Mouse (Mus musculus): ENCODE measurements around the gene Mtf2.
"Not testable (repeated sequence)": the region's sequence is repeated elsewhere in the genome, so short reads cannot be mapped to it uniquely, and the experiment has no call there.

Gene Mtf2

DNA sequence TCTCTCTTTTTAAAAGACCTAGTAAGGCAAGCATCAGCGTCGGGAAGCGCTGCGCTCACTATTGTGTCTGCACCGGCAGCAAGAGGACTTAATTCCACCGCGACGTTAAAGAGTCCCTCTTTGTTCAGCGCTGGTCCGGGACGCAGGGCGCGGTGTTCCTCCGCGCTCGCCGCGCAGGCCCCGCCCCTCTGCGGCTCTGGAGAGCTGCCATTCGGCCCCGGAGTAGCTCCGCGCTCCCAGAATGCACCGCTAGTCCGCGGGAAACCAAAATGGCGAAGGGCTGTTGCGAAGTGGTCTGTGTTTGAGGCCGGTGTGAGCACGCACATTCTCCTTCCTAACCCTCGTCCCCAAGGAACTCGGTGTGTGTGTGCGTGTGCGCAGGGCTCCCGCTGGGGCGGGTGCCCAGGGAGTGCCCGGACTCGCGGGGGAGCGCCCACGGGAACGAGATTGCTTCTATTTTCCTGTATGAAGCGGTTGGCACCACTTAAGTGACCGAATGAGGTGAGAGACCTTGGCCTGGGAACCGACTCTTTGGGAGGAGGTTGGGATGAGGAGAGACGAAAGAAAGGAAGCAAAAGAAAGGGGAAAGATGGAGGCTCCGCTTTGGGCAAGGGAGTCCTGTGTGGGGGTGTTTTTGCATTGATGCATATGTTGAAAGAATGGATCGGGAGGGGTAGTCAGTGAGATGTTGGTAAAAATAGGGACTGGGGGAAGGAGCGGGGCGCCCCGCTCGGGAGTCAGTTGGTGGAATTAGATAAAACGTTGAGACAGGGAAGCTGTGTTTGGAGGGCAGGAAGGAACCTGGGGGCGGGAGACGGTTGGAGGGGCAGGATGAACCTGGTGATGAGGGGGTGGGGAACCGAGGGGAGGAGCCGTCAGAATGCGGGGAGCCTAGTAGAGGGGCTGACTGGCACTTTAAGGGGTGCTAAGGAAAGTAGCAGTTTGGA lies at the start of gene Mtf2:
Gene Mtf2 (plus strand): TSS at position 210 of the 947 bp plus-strand sequence.
- DNase-seq, result peak; percentile 99

DNA sequence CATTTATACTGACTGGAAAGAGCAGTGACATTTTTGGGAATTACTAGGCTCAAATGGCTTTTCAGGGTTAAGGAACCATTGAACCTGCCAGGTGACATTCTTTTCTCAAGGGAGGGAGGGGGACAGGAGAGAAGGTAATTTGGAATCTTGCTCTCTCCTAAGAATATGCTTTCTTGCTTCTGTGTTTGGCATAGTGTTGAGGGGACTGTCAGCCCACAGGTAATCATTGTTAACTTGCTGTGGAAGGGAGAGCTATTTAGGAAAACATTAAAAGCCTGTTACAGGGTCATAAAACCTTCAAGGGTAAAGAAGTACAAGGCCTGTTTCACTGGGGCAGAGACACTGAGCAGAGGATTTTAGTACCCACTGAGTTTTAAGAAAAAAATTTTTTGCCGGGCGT lies 48.2 kb upstream of the Mtf2 start:
- DNase-seq, result no peak

DNA sequence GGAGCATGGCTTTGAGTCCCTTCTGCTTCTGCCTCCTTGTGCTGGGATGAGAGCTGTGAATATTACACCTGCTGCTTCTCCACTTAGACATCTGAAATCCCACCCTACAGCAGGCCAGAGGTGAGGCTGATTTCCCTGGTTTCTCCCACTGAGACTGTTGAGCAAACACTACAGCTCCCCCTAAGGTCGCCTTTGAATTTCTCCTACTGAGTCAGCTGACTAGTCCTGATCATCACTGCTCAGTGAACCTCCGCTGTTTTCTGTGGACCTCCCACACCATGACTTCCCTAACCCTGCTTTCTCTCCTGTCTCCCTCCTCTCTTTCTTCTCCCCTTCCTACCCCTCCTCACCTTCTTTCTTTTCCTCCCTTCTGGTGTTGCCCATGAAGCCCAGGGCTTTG lies 46.1 kb upstream of the Mtf2 start:
- no peak for DNase-seq

DNA sequence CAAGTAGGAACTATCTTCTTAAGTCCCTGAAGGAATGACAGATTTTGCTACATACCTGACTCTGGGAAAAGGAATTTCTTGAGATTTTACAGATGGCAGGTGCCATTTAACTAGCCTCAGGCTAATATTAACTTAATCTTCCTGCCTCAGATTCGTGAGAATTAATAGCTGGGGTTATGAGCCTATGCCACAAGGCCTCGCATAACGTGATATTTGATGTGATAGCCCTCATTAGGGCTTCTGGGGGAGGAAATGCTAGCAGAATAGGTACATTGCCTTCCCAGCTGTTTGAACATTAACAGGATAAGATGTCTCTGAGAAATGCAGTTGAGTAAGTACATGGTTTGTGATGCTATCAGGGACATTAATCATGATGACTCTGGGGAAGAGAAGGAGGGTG lies 44.1 kb upstream of the Mtf2 start:
- DNase-seq, result no peak

DNA sequence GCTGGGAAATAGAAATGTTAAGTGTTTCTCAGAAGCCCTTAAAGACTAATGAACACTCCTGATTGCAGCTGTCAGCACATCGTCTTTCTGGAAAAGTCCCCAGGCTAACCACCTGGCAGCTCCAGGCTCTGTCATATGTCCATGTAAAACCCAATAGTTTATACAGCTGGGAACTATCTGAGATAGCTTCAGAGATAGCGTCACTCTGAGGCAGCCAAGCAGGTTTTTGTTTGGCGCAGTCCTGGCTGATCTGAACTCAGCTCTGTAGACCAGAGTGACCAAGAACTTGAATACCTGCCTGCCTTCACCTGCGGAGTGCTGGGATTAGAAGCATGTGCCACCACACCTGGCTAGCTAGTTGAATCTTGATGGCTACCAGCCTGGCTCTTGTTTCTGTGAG lies 37.2 kb upstream of the Mtf2 start:
- no peak for DNase-seq

DNA sequence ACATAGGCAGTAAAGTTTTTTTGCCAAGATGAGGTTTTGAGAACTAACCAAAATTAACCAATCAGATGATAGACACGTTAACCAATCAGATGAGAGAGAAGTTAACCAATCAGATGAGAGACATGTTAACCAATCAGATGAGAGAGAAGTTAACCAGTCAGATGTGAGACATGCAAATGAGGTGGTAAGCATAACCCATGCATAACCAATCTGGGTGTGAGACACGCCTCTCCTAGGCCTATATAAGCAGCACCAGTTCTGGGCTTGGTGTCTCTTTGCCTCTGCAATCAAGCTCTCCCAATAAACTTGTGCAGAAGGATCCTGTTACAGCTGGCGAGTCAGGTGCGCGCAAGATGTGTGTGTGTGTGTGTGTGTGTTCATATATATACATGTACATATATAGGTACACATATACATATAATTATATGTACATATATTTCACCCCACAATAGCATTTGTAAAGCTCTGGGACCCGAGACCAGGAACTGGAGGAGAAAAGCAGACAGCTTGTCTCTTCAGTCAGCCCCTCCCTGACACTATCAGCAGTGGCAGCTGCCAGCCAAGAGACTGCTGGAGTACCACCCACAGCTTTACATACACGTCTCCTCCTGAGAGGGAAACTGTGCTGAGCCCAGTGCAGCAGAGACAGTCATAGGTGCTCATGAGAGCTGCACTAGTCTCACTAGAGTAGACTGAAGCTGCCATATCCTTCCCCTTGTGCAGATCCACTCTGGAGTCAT lies 36.5 kb upstream of the Mtf2 start:
- not testable (repeated sequence) for DNase-seq

DNA sequence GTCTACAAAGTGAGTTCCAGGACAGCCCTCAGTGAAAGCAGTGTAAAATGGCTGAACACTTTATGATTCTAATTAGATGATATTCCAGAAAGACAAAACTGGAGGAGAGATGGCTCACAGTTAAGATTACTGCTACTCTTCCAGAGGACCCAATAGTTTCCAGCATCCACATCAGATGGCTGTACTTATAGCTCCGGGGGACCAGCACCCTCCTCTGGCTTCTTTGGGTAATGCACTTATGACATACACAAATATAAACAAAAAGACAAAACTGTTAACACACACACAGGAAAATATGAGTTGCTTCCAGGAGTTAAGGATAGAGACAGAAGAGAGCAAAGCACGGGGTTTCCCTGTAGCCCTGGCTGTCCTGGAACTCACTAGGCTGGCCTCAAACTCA lies 35.5 kb upstream of the Mtf2 start:
- DNase-seq, result peak; percentile 21 to 38

DNA sequence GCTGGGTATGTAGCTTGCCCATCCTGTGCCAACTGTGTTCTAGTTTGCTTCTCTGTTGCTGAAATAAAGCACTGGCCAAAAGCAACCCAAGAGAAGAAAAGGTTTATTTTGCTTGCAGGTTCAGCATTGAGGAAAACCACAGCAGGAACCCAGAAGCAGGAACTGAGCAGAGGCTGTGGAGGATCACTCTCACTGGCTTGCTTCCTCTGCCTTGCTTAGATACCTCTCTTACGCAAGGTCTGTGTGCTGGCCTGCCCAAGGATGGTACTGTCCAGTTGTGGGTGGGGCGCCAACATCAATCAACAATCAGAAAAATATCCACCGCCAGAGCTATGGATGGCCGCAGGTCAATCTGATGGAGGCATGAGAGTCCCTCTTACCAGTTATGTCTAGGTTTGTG lies 34.2 kb upstream of the Mtf2 start:
- DNase-seq, result no peak

DNA sequence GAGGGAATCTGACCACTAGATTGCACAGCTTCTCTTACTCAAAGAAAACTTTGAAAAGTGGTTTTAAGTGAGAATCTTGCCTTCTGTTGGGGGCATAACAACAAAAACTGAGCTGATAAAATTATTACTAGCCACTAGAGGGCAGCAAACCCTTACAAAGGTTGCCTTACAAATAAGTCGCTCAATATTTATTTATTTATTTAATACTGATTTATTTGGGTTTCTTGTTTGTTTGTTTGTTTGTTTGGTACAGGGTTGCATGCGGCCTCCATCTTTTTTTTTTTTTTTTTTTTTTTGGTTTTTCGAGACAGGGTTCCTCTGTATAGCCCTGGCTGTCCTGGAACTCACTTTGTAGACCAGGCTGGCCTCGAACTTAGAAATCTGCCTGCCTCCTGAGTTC lies 31.3 kb upstream of the Mtf2 start:
- DNase-seq, result peak; percentile 30 to 58

DNA sequence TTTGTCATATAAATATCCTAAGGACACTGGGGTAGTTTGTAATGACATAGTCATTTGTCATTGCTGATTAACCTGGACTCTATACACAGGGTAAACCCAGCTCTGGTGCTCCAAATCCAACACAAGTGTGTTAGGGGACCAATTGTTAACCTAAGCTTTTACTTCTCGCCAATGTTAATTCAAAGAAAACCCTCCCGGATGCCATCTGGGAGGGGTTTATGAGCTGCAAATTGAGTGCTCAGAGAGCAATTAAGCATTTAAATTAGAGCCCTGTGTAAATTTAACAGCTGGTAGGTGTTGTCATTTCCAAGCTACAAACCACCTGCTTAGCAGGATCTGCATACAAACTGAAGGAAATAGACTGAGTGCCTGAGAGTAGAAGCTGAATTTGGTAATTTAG lies 30.0 kb upstream of the Mtf2 start:
- no peak for DNase-seq

DNA sequence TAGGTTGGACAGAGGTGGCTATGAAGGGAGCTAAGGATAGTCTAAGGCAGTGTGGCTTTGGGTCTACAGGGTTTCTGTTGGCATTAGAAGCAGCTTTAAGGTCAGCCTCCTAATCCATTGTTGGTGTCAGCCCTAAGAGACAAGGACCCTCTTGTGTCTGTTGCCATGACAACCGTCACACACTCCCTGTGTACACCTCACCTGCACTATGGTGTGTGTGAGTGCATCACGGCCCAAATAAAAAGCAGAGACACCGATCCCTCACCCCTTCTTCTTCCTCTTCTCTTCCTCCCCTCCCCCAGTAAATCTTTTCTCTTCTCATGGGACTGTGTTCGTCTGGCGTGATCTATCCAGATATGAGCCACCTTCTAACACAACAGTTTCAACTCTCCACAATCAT lies 23.4 kb upstream of the Mtf2 start:
- DNase-seq, result no peak

DNA sequence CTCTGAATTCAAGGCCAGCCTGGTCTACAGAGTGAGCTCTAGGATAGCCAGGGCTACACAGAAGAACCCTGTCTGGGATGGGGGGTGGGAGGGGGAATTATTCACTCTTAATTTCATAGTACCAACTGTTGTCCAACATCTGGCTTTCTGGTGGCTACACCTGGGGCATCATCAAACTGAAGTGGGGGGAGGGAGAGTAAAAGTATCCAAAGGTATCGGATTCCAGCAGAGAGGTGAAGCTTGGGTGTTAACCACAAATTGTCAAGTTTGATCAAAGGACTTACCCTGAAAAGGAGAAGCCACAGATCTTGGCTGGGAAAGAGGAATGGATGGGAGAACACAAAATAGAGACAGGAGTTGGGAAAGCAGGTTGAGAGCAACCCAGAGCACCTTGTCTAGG lies 21.6 kb upstream of the Mtf2 start:
- no peak for DNase-seq

DNA sequence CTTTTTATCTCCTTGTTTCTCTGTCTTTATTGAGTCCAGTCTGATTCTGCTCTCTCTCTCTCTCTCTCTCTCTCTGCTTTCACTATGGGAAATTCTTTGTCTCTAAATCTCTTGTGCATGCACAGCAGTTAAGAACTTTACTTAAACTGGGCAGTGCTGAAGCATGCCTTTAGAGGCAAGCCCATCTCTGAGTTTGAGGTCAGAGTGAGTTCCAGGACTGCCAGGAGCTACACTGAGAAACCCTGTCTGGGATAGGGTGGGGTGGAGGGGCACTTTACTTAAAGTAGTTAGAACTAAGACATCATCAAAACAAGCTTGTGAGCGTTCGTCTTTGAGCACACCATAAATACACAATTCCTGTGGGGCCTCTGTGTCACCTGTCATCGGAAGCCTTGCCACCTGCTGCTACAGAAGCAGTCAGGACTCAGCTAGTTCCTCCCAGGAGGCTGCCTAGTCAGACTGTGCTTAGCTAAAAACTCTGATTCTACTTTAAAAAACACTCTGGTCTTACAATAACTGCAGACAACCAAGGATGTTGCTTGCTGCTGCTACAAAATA lies 15.7 kb upstream of the Mtf2 start:
- no peak for DNase-seq

DNA sequence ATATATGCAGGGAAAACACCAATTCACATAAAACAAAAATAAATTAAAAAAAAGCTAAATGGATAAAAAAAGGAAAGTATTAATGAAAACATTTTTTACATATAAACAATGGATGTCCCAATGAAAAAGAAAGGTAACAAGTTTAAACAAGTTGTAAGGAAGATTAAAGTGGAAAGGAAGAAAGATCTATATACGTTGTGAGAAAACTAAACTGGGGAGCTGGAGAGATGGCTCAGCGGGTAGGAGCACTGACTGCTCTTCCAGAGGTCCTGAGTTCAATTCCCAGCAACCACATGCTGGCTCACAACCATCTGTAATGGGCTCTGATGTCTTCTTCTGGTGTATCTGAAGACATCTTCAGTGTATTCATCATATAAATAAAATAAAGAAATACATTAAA lies 14.4 kb upstream of the Mtf2 start:
- no peak for DNase-seq

DNA sequence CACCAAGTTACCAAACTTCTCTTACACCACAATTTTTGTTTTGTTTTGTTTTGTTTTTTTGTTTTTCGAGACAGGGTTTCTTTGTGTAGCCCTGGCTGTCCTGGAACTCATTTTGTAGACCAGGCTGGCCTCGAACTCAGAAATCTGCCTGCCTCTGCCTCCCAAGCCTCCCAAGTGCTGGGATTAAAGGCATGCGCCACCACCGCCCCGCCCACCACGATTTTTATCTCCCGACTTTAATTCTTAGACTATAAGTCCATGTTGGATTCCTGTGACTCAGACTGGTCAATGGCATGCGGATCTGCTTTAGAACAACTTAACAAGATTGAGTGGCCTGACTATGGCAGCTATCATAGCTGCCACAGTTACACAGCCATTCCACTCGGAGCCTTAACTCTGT lies 13.7 kb upstream of the Mtf2 start:
- not testable (repeated sequence) for DNase-seq

DNA sequence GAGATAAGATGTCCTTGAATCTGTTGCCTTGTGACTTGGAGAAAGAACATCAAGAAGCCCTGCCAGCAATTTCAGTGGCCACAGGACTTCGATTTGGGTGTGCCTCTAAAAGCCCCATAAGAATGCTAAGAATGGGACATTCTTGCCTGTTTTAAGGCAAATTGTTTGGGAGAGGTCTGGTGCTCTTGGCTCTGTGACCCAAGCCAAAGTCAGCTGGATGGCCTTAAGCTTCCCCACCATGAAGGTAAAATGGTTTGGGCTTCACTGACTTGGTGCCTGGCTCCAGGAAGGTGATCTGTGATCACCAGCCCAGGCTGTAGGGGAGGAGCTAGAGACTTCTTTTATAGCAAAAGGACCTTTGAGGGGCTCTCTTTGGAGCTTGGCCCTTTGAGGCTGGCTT lies 13.3 kb upstream of the Mtf2 start:
- no peak for DNase-seq

DNA sequence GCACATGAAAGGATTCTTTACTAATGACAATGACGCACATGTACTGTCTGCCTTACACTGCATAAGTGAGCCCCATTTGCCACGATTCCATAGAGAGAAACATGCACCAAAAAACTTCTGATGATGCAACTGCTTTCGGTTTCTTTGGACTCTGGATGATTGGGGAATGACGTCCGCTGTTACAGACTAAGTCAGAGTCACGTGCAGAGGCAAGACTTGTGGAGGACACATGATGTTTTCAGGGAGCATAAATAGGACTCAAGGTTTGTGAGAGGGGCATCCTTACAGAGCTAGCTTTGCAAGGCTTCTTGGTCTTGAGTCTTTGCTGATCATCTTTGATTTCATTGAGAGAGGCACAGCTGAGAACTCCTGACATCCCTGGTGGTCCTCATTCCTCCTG lies 11.9 kb upstream of the Mtf2 start:
- no peak for DNase-seq

DNA sequence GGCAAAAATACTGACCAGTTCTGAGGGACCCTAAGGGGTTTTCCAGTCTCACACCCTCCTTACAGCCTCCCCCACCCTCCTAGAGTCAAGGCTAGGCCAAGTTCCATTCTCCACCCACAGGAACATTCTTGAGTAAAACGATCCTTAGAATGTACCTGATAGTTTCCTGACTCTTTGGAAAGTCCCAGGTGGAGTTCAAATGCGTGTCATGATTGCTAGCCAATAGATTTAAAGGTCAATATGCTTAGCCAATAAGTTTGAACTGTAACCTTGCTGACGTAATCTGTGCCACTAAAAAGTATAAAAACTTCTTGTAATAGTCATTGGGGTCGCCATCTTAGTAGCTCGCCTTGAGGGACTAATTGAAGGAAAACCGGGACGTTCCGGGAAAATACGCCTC lies 5.1 kb upstream of the Mtf2 start:
- no peak for DNase-seq

DNA sequence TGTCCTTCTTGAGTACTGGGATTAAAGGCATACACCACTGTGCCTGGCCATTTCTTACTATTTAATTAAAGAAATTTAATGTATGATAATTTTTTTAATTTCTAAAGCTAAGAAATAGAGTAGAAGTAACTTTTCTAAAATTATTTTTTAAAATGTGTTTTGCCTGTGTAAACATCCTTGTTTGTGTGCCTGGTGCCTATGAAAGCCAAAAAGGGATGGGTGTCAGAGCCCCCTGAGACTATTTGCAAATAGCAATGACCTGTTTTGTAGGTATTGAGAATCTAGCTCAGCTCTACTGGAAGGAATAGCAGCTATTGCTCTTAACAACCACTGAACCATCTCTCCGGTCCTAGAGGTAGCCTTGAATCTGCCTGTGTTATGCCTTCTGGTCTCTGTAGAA lies 6.8 kb downstream of the Mtf2 start:
- DNase-seq, result no peak

DNA sequence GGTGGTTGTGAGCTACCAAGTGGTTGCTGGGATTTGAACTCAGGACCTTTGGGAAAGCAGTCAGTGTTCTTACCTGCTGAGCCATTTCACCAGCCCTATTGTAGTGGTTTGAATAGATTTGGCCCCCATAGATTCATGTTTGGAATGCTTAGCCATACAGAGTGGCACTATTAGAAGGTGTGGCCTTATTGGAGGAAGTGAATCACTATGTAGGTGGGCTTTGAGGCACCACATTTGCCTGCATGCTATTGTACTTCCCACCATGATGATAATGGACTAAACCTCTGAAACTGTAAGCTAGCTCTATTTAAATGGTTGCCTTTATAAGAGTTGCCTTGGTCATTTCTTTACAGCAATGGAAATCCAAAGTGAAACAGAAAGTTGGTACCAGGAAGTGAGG lies 10.8 kb downstream of the Mtf2 start:
- DNase-seq, result no peak

DNA sequence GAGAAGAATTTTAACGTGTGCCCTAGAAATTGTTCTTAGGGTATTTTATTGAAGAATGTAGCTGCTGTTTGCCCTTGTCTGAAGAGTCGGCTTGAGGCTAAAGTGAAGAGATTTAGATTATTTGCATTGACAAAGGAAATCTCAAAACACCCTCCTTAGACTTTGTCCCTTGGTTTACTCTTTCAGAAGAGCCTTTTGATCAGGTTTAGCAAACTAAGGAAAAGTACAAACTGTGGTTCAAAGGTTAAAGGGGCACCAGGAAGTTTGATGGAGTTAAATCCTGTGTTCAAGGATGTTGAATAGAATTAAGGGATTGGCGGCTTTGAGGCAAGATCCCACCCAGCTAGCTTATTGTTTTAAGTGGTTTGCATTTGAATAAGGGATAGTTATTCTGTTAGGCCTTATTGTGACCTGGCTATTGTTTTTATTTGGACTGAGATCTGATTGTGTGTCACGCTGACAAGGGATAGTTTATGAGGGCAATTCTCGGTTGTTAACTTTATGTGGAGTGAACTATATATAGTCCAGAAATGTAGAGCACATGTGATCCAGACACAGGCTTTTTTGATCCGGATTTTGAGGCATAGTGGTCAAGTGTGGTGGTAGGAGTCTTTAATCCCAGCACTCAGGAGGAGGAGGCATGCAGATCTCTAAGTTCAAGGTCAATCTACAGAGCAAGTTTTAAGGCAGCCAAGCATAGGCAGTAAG lies 11.5 kb downstream of the Mtf2 start:
- no peak for DNase-seq

DNA sequence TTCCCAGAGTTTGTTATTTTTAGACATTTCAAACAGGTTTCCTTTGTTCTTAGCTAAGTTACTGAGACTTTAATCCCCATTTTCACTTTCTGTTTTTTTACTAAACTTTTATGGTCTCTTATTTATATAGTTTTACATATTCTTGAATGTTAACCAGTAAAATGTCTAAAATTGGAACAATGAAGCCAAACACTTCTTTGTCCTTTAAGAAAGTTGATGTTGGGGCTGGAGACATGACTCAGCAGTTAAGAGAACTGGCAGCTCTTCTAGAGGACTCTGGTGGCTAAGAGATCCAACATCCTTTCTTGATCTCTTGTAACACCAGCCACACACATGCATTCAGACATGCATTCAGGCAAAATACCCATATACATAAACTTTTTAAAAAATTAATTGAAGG lies 14.1 kb downstream of the Mtf2 start:
- DNase-seq, result no peak

DNA sequence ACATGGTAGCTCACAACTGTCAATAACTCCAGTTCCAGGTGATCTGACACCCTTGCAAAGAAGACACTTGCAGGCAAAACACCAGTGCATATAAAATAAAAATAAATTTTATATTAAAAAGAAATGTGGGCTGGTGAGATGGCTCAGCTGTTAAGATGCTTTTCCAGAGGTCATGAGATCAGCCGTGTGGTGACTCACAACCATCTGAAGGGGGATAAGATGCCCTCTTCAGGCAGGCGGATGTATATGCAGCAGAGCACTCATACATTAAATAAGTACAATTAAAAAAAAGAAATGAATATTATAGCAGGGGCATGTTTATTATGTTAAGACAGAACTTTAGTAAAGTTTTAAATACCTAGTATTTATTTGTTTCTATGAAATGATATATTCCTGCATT lies 16.9 kb downstream of the Mtf2 start:
- DNase-seq, result peak; percentile 11 to 18

Data from cerebellum, postnatal 14 days (tissue).